Mouse (Mus musculus): ENCODE results near the gene Atg10. TPM values are rescaled to one million over a fixed set of nuclear protein-coding genes. Genes with fewer than 3 reads are reported as not detected.
"Not testable (repeated sequence)": the region's sequence is repeated elsewhere in the genome, so short reads cannot be mapped to it uniquely, and the experiment has no call there.

The Atg10 gene
- polyA plus RNA-seq, 1 experiment from 2014 or later, result 12.8 TPM

GRCm38 (mm10) chr13:90960591-90960990, 263.2 kb downstream of the Atg10 start:
- Histone ChIP-seq H3K4me1 (no peaks in the 10 kb centered on the region), H3K9me3 (no peaks in the 10 kb centered on the region), H3K4me3 (replicated peaks) (no peak overlapping the region), H3K4me2 (no peak overlapping the region), H3K27me3 (replicated peaks) (no peaks in the 10 kb centered on the region), H3K36me3 (no peaks in the 10 kb centered on the region), H3K9ac (no peak overlapping the region), H3K27ac (no peak overlapping the region)
- WGBS, result 88% methylated on average over 8 of the region's 8 CpGs
- ATAC-seq (ENCODE audit: insufficient read depth, low FRiP score, low read depth), result no peak

GRCm38 (mm10) chr13:90958894-90959293, 264.9 kb downstream of the Atg10 start:
- Histone ChIP-seq H3K9me3 (no peaks in the 10 kb centered on the region), H3K9ac (no peak overlapping the region), H3K4me2 (no peak overlapping the region), H3K27me3 (replicated peaks) (no peaks in the 10 kb centered on the region), H3K4me1 (no peaks in the 10 kb centered on the region), H3K4me3 (replicated peaks) (no peak overlapping the region), H3K36me3 (no peaks in the 10 kb centered on the region), H3K27ac (no peak overlapping the region)
- no peak for ATAC-seq (ENCODE audit: insufficient read depth, low FRiP score, low read depth)
- WGBS, result 55% methylated on average over 2 of the region's 2 CpGs

GRCm38 (mm10) chr13:90939600-90939999, 284.2 kb downstream of the Atg10 start:
- no peak for ATAC-seq (ENCODE audit: insufficient read depth, low FRiP score, low read depth)
- no peak overlapping the region for H3K4me2 ChIP-seq
- no peaks in the 10 kb centered on the region for H3K9me3 ChIP-seq
- no peak overlapping the region for H3K27ac ChIP-seq
- no peaks in the 10 kb centered on the region for H3K4me1 ChIP-seq
- 83% methylated on average over 5 of the region's 5 CpGs for WGBS
- H3K36me3 ChIP-seq, result no peaks in the 10 kb centered on the region
- no peak overlapping the region for H3K4me3 ChIP-seq (replicated peaks)
- H3K9ac ChIP-seq, result no peak overlapping the region
- no peaks in the 10 kb centered on the region for H3K27me3 ChIP-seq (replicated peaks)

- Histone ChIP-seq H3K27ac (no peak overlapping the region), H3K4me2 (no peak overlapping the region), H3K4me3 (replicated peaks) (no peak overlapping the region), H3K9ac (no peak overlapping the region), H3K4me1 (no peaks in the 10 kb centered on the region), H3K27me3 (replicated peaks) (no peaks in the 10 kb centered on the region), H3K36me3 (no peaks in the 10 kb centered on the region), H3K9me3 (no peaks in the 10 kb centered on the region)
- peak; percentile 88 for ATAC-seq (ENCODE audit: insufficient read depth, low FRiP score, low read depth)
- WGBS, result 35% methylated on average over 6 of the region's 6 CpGs
These were observed 284.6 kb downstream of the Atg10 start for GRCm38 (mm10) chr13:90939192-90939591.

- no peaks in the 10 kb centered on the region for H3K27me3 ChIP-seq (replicated peaks)
- no peak overlapping the region for H3K27ac ChIP-seq
- H3K4me2 ChIP-seq, result no peak overlapping the region
- ATAC-seq (ENCODE audit: insufficient read depth, low FRiP score, low read depth), result no peak
- WGBS, result 79% methylated on average over 7 of the region's 7 CpGs
- no peaks in the 10 kb centered on the region for H3K4me1 ChIP-seq
- H3K9me3 ChIP-seq, result no peaks in the 10 kb centered on the region
- no peak overlapping the region for H3K4me3 ChIP-seq (replicated peaks)
- no peaks in the 10 kb centered on the region for H3K36me3 ChIP-seq
- H3K9ac ChIP-seq, result no peak overlapping the region
These were observed 287.9 kb downstream of the Atg10 start for GRCm38 (mm10) chr13:90935852-90936251.

- ATAC-seq (ENCODE audit: insufficient read depth, low FRiP score, low read depth), result no peak
These were observed 290.5 kb downstream of the Atg10 start for GRCm38 (mm10) chr13:90933256-90933655.

GRCm38 (mm10) chr13:90929847-90930246, 293.9 kb downstream of the Atg10 start:
- Histone ChIP-seq H3K27ac (no peak overlapping the region), H3K9ac (no peak overlapping the region), H3K4me1 (no peaks in the 10 kb centered on the region), H3K27me3 (replicated peaks) (no peaks in the 10 kb centered on the region), H3K36me3 (peaks cover 23% of the 10 kb centered on the region), H3K9me3 (no peaks in the 10 kb centered on the region), H3K4me3 (replicated peaks) (no peak overlapping the region), H3K4me2 (no peak overlapping the region)
- 20% methylated on average over 5 of the region's 5 CpGs for WGBS
- no peak for ATAC-seq (ENCODE audit: insufficient read depth, low FRiP score, low read depth)

More at GRCm38 (mm10) chr13:90933256-90933655, 290.5 kb downstream of the Atg10 start:
- H3K27me3 ChIP-seq (replicated peaks), result no peaks in the 10 kb centered on the region
- H3K27ac ChIP-seq, result no peak overlapping the region
- H3K4me3 ChIP-seq (replicated peaks), result no peak overlapping the region
- no peaks in the 10 kb centered on the region for H3K4me1 ChIP-seq
- H3K9me3 ChIP-seq, result no peaks in the 10 kb centered on the region
- WGBS, result 70% methylated on average over 3 of the region's 3 CpGs
- no peak overlapping the region for H3K9ac ChIP-seq
- H3K36me3 ChIP-seq, result no peaks in the 10 kb centered on the region
- no peak overlapping the region for H3K4me2 ChIP-seq

- not testable (repeated sequence) for H3K27me3 ChIP-seq (replicated peaks); H3K9ac ChIP-seq; H3K4me1 ChIP-seq; H3K27ac ChIP-seq; H3K4me3 ChIP-seq (replicated peaks); H3K4me2 ChIP-seq; ATAC-seq (ENCODE audit: insufficient read depth, low FRiP score, low read depth); H3K9me3 ChIP-seq
- 83% methylated on average over 9 of the region's 10 CpGs for WGBS
- peaks cover 25% of the 10 kb centered on the region for H3K36me3 ChIP-seq
These were observed 295.5 kb downstream of the Atg10 start for GRCm38 (mm10) chr13:90928266-90928665.

- Histone ChIP-seq H3K4me3 (replicated peaks) (no peak overlapping the region), H3K9me3 (no peaks in the 10 kb centered on the region), H3K9ac (no peak overlapping the region), H3K36me3 (peaks cover 25% of the 10 kb centered on the region), H3K27me3 (replicated peaks) (no peaks in the 10 kb centered on the region), H3K4me2 (no peak overlapping the region), H3K4me1 (peaks cover 3% of the 10 kb centered on the region; the same call in 1 of the 2 replicates), H3K27ac (no peak overlapping the region)
- 67% methylated on average over 5 of the region's 5 CpGs for WGBS
- ATAC-seq (ENCODE audit: insufficient read depth, low FRiP score, low read depth), result no peak
These were observed 296.7 kb downstream of the Atg10 start for GRCm38 (mm10) chr13:90926938-90927633.

GRCm38 (mm10) chr13:90926125-90926765, 297.5 kb downstream of the Atg10 start:
- H3K36me3 ChIP-seq, result peaks cover 25% of the 10 kb centered on the region
- no peak overlapping the region for H3K4me2 ChIP-seq
- H3K27ac ChIP-seq, result no peak overlapping the region
- WGBS, result 75% methylated on average over 7 of the region's 7 CpGs
- H3K4me3 ChIP-seq (replicated peaks), result no peak overlapping the region
- ATAC-seq (ENCODE audit: insufficient read depth, low FRiP score, low read depth), result no peak
- no peaks in the 10 kb centered on the region for H3K27me3 ChIP-seq (replicated peaks)
- peaks cover 3% of the 10 kb centered on the region; the same call in 1 of the 2 replicates for H3K4me1 ChIP-seq
- no peaks in the 10 kb centered on the region for H3K9me3 ChIP-seq
- no peak overlapping the region for H3K9ac ChIP-seq

- H3K4me1 ChIP-seq, result peaks cover 3% of the 10 kb centered on the region; the same call in 1 of the 2 replicates
- H3K9me3 ChIP-seq, result no peaks in the 10 kb centered on the region
- no peak overlapping the region for H3K4me3 ChIP-seq (replicated peaks)
- H3K36me3 ChIP-seq, result peaks cover 25% of the 10 kb centered on the region
- ATAC-seq (ENCODE audit: insufficient read depth, low FRiP score, low read depth), result no peak
- H3K27me3 ChIP-seq (replicated peaks), result no peaks in the 10 kb centered on the region
- H3K4me2 ChIP-seq, result no peak overlapping the region
- H3K27ac ChIP-seq, result no peak overlapping the region
- WGBS, result 80% methylated on average over 5 of the region's 5 CpGs
- no peak overlapping the region for H3K9ac ChIP-seq
These were observed 298.6 kb downstream of the Atg10 start for GRCm38 (mm10) chr13:90925191-90925590.

GRCm38 (mm10) chr13:90924072-90924471, 299.7 kb downstream of the Atg10 start:
- peaks cover 25% of the 10 kb centered on the region for H3K36me3 ChIP-seq
- WGBS, result 48% methylated on average over 9 of the region's 9 CpGs
- H3K27me3 ChIP-seq (replicated peaks), result no peaks in the 10 kb centered on the region
- peaks cover 3% of the 10 kb centered on the region; the same call in 1 of the 2 replicates for H3K4me1 ChIP-seq
- no peak for ATAC-seq (ENCODE audit: insufficient read depth, low FRiP score, low read depth)
- no peaks in the 10 kb centered on the region for H3K9me3 ChIP-seq
- peak overlapping the region; percentile 52 for H3K4me2 ChIP-seq
- peak overlapping the region; percentile 94 for H3K4me3 ChIP-seq (replicated peaks)
- H3K27ac ChIP-seq, result peak overlapping the region; percentile 35; the same call in 1 of the 2 replicates
- peak overlapping the region; percentile 92; the same call in 1 of the 2 replicates for H3K9ac ChIP-seq

Data from stomach, embryonic 15.5 days (tissue).